Mouse (Mus musculus): ENCODE results near the gene Spint1. TPM values are rescaled to one million over a fixed set of nuclear protein-coding genes. Genes with fewer than 3 reads are reported as not detected.

The Spint1 gene
- polyA plus RNA-seq, 2 experiments = 0.11 to 0.13 TPM

DNA sequence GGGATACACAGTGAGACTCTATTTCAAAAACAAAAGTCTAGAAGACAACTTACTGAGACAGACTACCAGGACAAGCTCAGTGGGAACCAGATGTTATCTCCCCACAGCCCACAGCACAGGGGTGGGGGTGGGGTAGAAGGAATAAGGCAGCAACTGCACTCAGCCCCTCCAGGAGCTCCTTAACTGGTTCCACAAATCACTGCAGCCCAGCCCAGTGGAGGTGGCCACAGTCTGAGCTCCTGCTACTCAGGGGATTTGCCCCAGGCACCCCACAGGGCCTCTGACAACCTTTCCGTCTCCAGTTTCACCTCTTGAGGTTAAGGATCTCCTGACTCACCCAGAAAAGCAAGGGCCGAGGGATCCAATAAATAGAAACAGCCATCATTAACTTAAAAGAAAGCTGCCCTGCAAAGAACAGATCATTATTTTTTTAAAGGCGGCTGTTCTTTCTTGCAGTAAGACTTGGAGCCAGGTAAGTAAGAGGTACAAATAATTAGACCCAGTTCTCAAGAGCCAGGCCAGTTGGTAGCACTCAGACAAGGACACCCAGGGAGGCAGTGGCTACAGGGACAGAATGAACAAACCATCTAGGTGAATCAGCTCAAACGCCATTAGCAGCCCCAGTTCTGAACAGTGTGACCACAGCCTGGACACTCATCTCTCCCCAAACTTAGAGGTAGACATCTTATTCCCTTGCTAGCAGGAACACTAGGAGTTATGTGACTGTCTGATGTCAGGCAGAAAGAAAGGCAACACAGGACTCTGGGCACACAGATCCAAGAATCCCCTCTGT, 40.6 kb upstream of the Spint1 start:
- DNase-seq (ENCODE audit: low read depth in 3 of 3, low spot score in 3 of 3) (no peak), ATAC-seq (ENCODE audit: insufficient read depth) (no peak)
- no peak overlapping the region for H3K4me2 ChIP-seq (ENCODE audit: low read depth)
- H3K9ac ChIP-seq (replicated peaks) = no peak overlapping the region
- no peak for TF ChIP-seq CTCF (IDR thresholded peaks at IDR 0.05; ENCODE audit: low read depth)
- no peak for TF ChIP-seq EP300 (IDR thresholded peaks at IDR 0.05; ENCODE audit: low read depth)
- H3K4me3 ChIP-seq (ENCODE audit: insufficient read depth in 1 of 2, low read depth in 2 of 2, low read length in 2 of 2) = no peak overlapping the region
- peaks cover 0 to 6% of the 10 kb centered on the region in 2 experiments; a peak in 1 of 4 replicates for H3K4me1 ChIP-seq (replicated peaks; ENCODE audit: control insufficient read depth in 2 of 2, insufficient read depth in 2 of 2, low read length in 1 of 2)
- no peaks in the 10 kb centered on the region for H3K36me3 ChIP-seq (replicated peaks; ENCODE audit: control insufficient read depth, insufficient read depth, low read depth)
- no peaks in the 10 kb centered on the region for H3K9me3 ChIP-seq (ENCODE audit: control insufficient read depth, low read length)
- no peaks in the 10 kb centered on the region for H3K27me3 ChIP-seq (ENCODE audit: control insufficient read depth, insufficient read depth, low read length)
- WGBS (ENCODE audit: insufficient replicate concordance) = 62% methylated on average over 4 of the region's 4 CpGs
- no peak overlapping the region for H3K27ac ChIP-seq

DNA sequence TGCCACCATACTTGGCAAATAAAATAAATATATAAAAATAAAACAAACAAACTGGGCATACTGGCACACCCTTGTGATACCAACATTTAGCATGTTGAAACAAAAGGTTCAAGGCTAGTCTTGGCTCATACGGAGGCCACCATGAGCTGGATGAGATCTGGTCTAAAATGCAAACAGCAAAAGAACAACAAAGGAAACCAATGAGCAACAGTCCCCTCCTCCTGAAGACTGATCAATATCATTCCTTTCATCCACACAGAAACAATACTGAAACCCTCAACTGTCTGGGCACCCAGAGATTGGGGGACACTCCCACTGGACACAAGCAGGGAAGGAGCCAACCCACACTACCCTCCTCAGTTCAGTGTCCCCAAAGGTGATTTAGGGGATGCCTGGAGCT, 39.7 kb upstream of the Spint1 start:
- H3K4me2 ChIP-seq (ENCODE audit: low read depth) = no peak overlapping the region
- TF ChIP-seq EP300 (IDR thresholded peaks at IDR 0.05; ENCODE audit: low read depth) (no peak), CTCF (IDR thresholded peaks at IDR 0.05; ENCODE audit: low read depth) (no peak)
- H3K36me3 ChIP-seq (replicated peaks; ENCODE audit: control insufficient read depth, insufficient read depth, low read depth) = no peaks in the 10 kb centered on the region
- H3K27ac ChIP-seq = no peak overlapping the region
- DNase-seq (ENCODE audit: low read depth in 3 of 3, low spot score in 3 of 3) = no peak
- H3K4me3 ChIP-seq (ENCODE audit: insufficient read depth in 1 of 2, low read depth in 2 of 2, low read length in 2 of 2) = no peak overlapping the region
- H3K9me3 ChIP-seq (ENCODE audit: control insufficient read depth, low read length) = no peaks in the 10 kb centered on the region
- no peak overlapping the region for H3K9ac ChIP-seq (replicated peaks)
- H3K4me1 ChIP-seq (replicated peaks; ENCODE audit: control insufficient read depth in 2 of 2, insufficient read depth in 2 of 2, low read length in 1 of 2) = peaks cover 0 to 6% of the 10 kb centered on the region in 2 experiments; a peak in 1 of 4 replicates
- no peaks in the 10 kb centered on the region for H3K27me3 ChIP-seq (ENCODE audit: control insufficient read depth, insufficient read depth, low read length)
- no peak for ATAC-seq (ENCODE audit: insufficient read depth)
- 70% methylated on average over 1 of the region's 1 CpGs for WGBS (ENCODE audit: insufficient replicate concordance)

DNA sequence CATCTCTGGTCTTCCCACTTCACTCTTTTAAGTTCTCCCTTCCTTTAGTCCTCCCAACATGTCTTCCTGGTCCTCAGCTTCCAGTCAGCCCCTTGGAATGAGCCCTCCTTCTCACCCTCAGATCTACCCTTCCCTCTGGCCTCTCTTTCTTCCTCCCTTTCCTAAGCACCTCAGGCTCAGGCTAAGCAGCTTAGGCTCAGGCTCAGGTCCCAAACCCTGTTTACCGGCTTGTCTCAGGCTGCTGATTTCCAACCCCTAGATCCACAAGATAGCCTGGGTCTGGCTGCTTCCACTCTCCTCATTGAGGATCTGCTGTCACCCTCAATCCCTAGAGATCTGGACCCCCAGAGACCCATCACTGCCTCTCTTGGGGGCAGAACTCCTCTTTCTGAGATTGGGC, 39.1 kb upstream of the Spint1 start:
- H3K4me1 ChIP-seq (replicated peaks; ENCODE audit: control insufficient read depth in 2 of 2, insufficient read depth in 2 of 2, low read length in 1 of 2) = peaks cover 0 to 6% of the 10 kb centered on the region in 2 experiments; a peak in 1 of 4 replicates
- 48% methylated on average over 1 of the region's 1 CpGs for WGBS (ENCODE audit: insufficient replicate concordance)
- no peak overlapping the region for H3K4me3 ChIP-seq (ENCODE audit: insufficient read depth in 1 of 2, low read depth in 2 of 2, low read length in 2 of 2)
- TF ChIP-seq CTCF (IDR thresholded peaks at IDR 0.05; ENCODE audit: low read depth) = no peak
- no peak for TF ChIP-seq EP300 (IDR thresholded peaks at IDR 0.05; ENCODE audit: low read depth)
- H3K9me3 ChIP-seq (ENCODE audit: control insufficient read depth, low read length) = no peaks in the 10 kb centered on the region
- no peaks in the 10 kb centered on the region for H3K36me3 ChIP-seq (replicated peaks; ENCODE audit: control insufficient read depth, insufficient read depth, low read depth)
- no peaks in the 10 kb centered on the region for H3K27me3 ChIP-seq (ENCODE audit: control insufficient read depth, insufficient read depth, low read length)
- ATAC-seq (ENCODE audit: insufficient read depth) (no peak), DNase-seq (ENCODE audit: low read depth in 3 of 3, low spot score in 3 of 3) (no peak)
- H3K27ac ChIP-seq = no peak overlapping the region
- no peak overlapping the region for H3K9ac ChIP-seq (replicated peaks)
- H3K4me2 ChIP-seq (ENCODE audit: low read depth) = no peak overlapping the region

DNA sequence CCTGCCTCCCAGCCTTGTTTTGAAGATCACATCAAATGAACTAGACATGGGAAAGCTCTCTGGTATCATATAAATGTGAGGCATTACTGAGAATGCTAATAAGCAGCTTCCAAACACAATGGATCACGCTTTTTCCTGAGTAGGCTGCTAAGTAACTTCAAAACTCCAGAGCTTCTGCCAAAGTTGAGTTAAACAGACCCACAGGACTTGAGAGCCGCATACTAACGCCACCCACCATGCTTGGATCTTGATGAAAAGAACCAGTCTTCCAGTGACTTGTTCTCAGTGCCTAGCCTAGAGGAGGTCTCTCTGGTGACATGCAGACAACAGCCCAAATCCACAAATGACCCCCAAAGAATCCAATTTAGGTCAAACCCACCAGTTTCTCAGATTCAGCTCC, 38.2 kb upstream of the Spint1 start:
- no peak for TF ChIP-seq EP300 (IDR thresholded peaks at IDR 0.05; ENCODE audit: low read depth)
- TF ChIP-seq CTCF (IDR thresholded peaks at IDR 0.05; ENCODE audit: low read depth) = no peak
- H3K36me3 ChIP-seq (replicated peaks; ENCODE audit: control insufficient read depth, insufficient read depth, low read depth) = no peaks in the 10 kb centered on the region
- 71% methylated on average over 3 of the region's 3 CpGs for WGBS (ENCODE audit: insufficient replicate concordance)
- H3K27me3 ChIP-seq (ENCODE audit: control insufficient read depth, insufficient read depth, low read length) = no peaks in the 10 kb centered on the region
- ATAC-seq (ENCODE audit: insufficient read depth) = no peak
- no peak overlapping the region for H3K4me2 ChIP-seq (ENCODE audit: low read depth)
- H3K9me3 ChIP-seq (ENCODE audit: control insufficient read depth, low read length) = no peaks in the 10 kb centered on the region
- peaks cover 0 to 6% of the 10 kb centered on the region in 2 experiments; a peak in 1 of 4 replicates for H3K4me1 ChIP-seq (replicated peaks; ENCODE audit: control insufficient read depth in 2 of 2, insufficient read depth in 2 of 2, low read length in 1 of 2)
- no peak overlapping the region for H3K9ac ChIP-seq (replicated peaks)
- no peak for DNase-seq (ENCODE audit: low read depth in 3 of 3, low spot score in 3 of 3)
- H3K27ac ChIP-seq = no peak overlapping the region
- no peak overlapping the region for H3K4me3 ChIP-seq (ENCODE audit: insufficient read depth in 1 of 2, low read depth in 2 of 2, low read length in 2 of 2)

DNA sequence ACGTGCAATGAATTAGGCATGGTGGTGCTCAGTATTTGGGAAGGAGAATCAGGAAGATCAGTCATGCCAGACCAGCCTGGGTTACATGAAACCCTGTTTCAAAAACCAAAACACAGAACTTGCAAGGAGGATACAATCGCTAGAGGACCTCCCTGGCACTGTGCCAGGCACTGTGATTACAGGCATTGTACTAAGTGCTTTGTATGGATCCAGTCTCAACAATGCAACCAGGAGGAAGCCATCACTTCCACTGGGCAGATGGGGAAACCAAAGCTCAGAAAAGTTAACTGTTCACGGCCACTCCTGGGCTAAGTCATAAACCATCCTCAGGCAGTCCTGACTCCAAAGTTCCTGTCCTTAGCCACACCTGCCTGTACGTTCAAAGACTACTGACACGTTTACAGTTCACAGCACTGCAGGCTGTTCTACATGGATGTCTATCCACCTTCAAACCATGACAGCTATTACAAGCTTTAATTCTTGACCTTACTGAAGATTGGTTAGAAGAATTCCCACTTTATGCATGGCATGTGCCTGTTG, 34.2 kb upstream of the Spint1 start:
- peaks cover 0 to 5% of the 10 kb centered on the region in 2 experiments; a peak in 2 of 4 replicates for H3K4me1 ChIP-seq (replicated peaks; ENCODE audit: control insufficient read depth in 2 of 2, insufficient read depth in 2 of 2, low read length in 1 of 2)
- no peak for ATAC-seq (ENCODE audit: insufficient read depth)
- 61% methylated on average over 5 of the region's 5 CpGs for WGBS (ENCODE audit: insufficient replicate concordance)

More for the DNA sequence above, 34.2 kb upstream of the Spint1 start:
- Histone ChIP-seq H3K4me2 (ENCODE audit: low read depth) (no peak overlapping the region), H3K9me3 (ENCODE audit: control insufficient read depth, low read length) (no peaks in the 10 kb centered on the region), H3K27ac (no peak overlapping the region), H3K9ac (replicated peaks) (no peak overlapping the region), H3K36me3 (replicated peaks; ENCODE audit: control insufficient read depth, insufficient read depth, low read depth) (no peaks in the 10 kb centered on the region), H3K27me3 (ENCODE audit: control insufficient read depth, insufficient read depth, low read length) (no peaks in the 10 kb centered on the region), H3K4me3 (ENCODE audit: insufficient read depth in 1 of 2, low read depth in 2 of 2, low read length in 2 of 2) (no peak overlapping the region)
- TF ChIP-seq CTCF (IDR thresholded peaks at IDR 0.05; ENCODE audit: low read depth) (no peak), EP300 (IDR thresholded peaks at IDR 0.05; ENCODE audit: low read depth) (no peak)
- no peak for DNase-seq (ENCODE audit: low read depth in 3 of 3, low spot score in 3 of 3)
